Mouse (Mus musculus): ENCODE data around the gene Ptgds.

Gene Ptgds

DNA sequence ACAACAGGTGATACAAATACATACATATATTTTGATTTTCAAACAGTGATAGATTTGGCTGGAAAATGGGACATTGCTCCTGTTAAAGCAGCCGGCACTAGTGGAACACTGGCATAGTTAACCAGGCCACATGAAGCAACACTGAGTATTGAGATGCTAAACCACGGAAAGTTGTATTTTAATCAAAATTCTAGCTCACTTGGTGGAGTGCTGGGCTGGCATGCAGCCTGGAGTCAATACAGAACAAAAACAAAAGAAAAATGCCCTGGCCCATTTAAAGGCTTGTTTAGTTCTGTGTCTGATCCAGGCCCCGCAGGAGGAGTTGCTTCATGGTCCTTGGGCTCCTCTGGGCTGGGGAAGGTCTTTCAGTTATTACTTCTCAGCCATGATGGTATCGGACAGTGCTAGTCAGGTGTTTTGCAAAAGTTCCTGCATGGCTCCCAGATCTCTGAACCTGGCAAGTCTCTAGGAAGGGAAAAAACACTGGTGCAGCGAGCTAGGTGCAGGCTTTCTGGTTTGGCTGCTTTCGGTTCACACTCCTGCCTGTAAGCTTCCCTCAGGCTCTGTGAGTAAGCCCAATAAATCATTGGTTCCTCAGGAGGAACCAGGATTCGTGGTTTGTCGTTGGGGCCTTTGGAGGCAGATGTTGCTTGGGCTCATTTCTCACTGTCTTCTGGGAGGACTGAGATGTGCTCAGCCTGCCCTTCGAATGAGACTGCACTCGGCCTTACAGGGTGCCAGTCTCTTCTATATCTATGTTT is 9.9 kb upstream of the Ptgds start:
- no peak for DNase-seq

DNA sequence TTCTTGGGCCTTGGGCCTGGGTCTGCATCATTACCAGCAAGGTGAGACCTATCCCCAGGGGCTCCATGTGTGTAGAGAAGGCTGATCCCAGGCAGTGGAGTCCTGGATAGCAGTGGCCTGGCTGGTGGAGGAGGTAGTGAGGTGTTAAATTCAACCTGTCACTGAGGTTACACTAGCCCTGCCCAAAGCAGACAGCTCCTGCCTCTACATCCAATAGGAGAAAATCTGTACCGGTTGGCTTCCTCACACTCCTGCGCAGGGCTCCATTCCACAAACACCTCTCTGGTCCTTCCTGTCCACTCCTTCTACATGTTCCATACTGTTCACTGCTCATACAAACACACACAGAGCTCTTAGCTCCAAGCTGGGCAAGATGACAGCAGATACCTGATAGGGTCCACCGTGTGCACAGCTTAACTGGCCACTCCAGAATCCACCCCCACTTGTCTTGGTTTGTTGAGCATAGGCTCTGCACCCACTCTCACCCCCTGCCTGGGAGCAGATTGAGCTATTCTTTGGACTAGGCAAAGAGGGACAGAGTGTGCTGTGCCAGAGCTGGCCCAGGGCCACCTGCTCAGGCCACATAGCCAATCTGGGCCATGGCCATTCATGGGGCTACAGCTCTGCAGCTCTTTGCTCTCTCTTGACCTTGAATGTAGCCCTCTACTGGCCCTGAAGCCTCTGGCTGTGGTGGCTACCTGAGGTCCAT is 8.3 kb upstream of the Ptgds start:
- DNase-seq = no peak

- DNase-seq = no peak
Measured at GRCm38 (mm10) chr2:25477541-25477940, 7.7 kb upstream of the Ptgds start.

DNA sequence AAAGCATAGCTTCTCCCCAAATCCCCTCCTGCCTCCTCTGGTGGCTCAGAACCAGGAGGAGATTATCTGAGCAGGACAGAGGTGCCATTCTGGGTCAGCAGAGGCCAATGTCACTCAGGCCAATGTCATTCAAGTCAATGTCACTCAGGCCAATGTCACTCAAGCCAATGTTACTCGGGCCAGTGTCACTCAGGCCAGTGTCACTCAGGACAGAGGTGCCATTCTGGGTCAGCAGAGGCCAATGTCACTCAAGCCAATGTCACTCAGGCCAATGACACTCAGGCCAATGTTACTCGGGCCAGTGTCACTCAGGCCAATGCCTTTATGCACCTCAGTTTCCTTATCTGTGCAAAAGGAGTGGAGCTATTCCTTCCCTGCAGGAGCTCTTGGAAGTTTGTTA is 2.7 kb upstream of the Ptgds start:
- DNase-seq = no peak

DNA sequence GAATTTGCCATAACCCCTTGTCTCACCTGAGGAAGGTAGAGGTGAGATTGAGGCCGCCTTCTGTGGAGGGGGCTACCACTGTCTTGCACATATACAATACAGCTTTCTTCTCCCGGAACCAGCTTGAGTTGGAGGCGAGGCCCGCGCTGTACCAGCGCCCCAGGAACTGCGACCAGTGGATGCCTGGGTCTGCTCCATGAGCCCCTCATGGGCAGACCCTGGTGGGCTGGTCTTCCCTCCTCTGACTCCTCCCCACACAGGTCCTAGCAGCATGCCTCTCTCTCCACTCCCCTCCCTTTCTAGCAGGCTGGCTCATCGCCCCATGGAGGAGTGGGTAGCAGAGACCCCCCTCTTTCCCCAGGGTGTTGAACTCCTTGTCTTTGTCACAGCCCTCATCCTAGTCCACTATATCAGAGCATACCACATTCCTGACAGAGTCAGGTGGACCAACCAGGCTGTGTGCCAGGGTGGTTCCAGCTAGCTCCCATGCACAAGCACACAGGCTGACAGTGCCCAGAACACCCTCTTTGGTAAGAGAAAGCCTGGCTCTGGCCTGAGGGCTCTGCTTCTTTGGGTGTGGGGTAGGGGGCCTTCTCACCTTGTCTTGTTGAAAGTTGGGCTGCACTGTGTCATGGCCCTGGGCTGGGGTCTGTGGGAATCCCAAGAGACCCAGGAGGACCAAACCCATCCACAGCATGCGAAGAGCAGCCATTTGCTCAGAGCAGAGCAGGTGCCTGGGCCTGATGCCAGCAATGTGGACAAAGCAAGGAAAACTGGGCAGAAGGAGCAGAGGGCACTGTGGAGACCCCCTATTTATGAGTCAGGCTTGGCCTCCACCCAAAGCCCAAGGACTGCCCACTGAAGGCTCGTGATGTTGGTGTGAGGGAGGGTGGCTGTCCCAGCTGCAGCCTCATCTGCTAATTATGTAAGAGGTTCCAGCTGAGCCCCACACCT is 607 bp downstream of the Ptgds start:
- peak; percentile 65 for DNase-seq

DNA sequence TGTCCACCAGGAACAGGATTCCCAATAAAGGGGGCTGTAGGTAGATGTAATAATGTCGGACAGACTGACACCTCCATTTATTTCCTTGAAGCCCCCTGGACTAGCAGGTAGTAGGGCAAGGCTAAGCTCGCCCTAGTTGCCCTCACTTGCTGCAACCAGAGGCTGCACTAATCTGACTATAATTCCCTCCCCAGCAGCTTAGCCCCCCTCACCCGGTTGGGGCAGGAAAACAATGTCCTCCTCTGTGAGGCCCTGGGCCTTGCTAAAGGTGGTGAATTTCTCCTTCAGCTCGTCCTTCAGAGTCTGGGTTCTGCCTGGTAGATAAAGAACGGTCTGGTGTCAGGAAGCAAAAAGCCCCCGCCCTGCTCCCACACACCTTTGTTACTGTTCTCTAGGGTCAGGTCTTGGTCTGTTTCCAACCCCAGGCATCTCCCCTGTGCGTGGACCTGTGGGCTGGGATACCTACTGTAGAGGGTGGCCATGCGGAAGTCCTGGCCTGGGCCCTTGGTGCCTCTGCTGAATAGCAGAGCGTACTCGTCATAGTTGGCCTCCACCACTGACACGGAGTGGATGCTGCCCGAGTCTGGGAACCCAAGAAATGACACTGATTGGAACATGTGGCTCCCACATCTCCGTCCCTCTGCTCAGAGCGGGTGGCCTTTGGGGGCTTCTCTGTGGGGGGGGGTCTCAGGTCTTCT is 2.1 kb downstream of the Ptgds start:
- DNase-seq = no peak

- no peak for DNase-seq
Measured at GRCm38 (mm10) chr2:25465816-25466635, 3.8 kb downstream of the Ptgds start.

DNA sequence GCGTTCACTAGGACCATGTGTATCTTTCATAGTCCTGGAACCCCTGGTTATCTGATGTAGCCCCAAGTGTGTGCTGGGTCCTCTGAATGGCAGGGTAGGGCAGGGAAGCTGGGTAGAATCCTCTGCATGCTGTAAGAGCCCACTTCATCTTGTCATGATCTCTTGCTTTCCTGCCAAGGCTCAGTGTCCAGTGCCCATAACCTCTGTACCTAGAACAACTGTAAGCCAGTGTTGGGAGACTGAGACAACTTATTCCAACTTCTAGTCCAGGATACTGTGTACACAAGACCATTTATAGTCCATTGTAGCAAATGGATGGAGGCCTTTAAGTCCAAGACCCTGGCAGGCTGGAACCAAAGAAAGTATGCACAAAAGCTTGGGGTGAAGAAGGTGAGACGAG is 4.6 kb downstream of the Ptgds start:
- no peak for DNase-seq

GRCm38 (mm10) chr2:25463630-25464029 is 6.2 kb downstream of the Ptgds start:
- no peak for DNase-seq

DNA sequence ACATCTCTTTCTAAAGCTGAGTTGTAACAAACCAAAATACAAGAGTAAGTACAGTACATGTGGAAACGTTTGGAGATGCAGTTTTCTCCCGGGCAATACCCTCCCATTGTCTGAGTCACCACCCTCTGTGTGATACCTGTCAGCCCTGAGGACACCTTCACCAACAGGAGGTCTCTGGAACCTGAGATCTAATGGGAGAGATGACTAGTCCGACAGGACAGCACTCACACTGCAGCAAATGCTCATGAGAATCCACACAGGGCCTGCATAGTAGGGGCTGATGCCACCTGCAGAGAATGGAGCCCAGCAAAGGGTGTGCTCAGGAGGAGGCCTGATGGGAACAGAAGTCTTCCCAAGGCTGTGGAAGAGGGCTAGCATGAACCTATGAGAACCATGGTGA is 8.4 kb downstream of the Ptgds start:
- DNase-seq = no peak

DNA sequence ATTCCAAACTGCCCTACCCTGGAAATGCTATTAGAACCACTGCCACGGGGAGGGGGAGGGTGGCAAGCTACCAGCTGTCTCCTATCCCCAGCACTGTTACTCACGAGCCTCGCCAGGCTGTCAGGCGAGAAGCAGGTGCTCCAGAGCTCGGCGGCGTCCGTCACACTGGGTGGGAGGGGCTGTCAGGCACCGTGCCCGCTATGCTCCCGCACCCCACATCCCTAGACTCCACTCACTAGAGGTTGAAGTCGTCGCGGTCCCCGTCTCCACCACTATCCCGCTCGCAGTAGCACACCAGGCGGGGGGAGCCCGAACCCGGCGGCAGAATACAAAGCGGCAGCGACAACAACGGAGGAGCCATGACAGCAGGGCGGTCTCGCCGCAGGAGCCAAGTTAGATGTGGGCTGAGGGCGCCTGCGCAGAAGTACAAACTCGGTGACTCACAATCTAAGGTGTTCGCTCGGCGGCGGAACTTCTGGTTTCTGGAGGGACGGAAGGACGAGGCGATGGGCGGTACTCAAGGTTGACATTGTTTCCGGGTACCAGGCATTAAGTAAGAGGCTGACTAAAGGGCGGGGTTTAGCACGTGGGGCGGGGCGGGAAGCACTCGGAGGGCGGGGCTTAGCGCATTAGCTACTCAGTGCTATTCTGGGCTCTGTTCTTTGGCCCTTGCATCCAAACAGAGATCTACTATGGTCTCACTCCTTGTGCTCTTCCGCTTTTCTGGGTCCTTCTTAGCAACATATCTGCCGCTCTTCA is 9.1 kb downstream of the Ptgds start, which contains the start of gene Paxx:
Paxx (minus strand) TSS at position 544 of the 759 bp plus-strand sequence.
- DNase-seq = peak; percentile 85

DNA sequence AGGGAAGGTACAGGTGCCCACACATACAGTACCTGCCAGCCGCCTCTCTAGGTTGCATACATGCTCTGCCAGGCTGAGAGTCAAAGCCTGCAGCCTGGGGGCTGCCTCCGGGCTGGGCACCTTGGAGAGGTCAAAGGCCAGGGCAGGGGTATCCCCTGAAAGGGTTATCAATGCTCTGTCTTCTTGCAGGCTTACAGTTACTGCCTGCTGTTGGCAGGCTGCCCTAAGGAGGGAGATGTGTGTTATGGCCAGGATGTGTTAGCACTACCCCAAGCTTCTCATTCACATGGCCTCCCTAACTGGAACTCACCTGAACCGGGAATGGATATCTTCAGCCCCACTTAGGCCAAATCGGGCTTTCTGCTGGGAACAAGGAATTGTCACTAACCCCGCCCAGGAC is 9.7 kb downstream of the Ptgds start:
- DNase-seq = peak; percentile 43

DNA sequence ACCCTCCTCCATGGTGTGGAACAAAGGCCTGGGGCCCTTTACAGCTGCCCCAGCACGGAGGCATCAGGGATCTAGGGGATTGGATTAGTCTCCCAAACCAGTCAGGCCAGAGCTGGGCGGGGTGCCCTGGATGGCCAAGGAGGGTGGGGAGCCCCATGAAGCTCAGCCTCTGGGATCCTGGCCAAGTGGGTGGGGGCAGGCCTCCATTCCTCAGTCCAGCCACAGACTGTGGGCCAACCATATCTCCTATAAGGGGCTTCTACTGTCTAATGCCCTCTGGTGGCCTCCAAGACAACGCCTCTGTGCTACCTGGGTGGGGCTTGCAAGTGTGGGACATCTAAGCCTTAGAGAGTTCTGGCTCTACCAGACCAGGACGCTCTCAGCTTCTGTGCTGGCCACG is 10.9 kb downstream of the Ptgds start:
- DNase-seq = peak; percentile 42

DNA sequence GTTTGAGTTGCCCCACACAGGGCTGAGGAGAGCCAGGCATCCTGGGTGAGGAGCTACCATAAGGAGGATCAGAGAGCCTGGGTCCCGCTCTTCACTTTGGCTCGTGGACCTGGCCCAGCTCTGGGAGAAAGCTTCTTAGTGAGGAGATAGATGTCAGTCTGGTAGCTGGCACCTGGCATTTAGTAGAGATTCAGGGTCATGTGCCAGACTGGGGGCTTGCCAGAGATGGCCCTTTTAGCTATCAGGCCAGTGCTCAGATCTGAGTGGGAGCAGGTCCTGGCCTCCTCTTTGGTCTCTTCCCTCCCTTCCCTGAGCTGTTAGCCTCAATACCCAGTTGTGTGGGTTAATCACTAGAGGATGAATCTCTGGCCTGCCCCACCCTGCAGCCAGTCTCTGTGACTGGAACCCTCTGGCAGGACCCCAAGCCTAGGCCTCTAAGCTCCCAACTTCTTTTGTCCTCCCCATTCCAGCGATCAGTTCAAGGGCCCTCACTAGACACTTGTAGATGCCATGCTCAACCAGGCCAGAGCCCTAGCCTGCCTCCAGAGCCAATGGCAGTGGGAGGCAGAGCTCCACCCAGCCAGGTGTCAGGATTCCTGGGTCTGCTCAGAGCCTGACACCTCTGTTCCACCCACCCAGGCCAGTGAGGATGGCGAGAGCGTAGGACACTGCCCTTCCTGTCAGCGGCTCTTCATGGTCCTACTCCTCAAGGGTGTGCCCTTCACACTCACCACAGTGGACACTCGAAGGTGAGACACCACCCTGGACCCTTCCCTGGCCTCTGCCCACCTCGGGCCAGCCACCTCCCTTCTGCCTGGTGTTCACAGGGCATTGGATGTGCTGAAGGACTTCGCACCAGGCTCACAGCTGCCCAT is 12.6 kb downstream of the Ptgds start:
- DNase-seq = no peak

GRCm38 (mm10) chr2:25456205-25456953 is 13.5 kb downstream of the Ptgds start, which contains the start of gene Clic3:
Gene Clic3 (plus strand): TSS chr2:25456838.
- no peak for DNase-seq

- no peak for DNase-seq
Measured at GRCm38 (mm10) chr2:25452951-25453350, 16.9 kb downstream of the Ptgds start.

GRCm38 (mm10) chr2:25450853-25451647 is 18.8 kb downstream of the Ptgds start:
- no peak for DNase-seq

GRCm38 (mm10) chr2:25442682-25443081 is 27.2 kb downstream of the Ptgds start:
- DNase-seq = no peak

All from right cerebral cortex, postnatal 4 days (tissue).